In genomic region chr5:121262415-121262814, GRCm38 (mm10) we compare ENCODE assay signal across 16 mouse cellular contexts.
"Had no signal": no experiment of that assay in that cellular context is flagged by ENCODE, and none has a peak within 500 bp of the region (broad histone marks: within the 10 kb centered on the region; RNA-seq: fewer than 3 reads in every experiment).

No protein-coding gene starts in this region.

- H3K27ac ChIP-seq: lung, embryonic 15.5 days; macrophage; midbrain, embryonic 13.5 days; midbrain, embryonic 15.5 days; neural tube, embryonic 12.5 days; stomach, embryonic 15.5 days; stomach, postnatal 0 days had no signal

- H3K4me3 ChIP-seq: lung, embryonic 15.5 days; midbrain, embryonic 13.5 days; midbrain, embryonic 15.5 days; neural tube, embryonic 12.5 days; stomach, embryonic 15.5 days had no signal

- ATAC-seq: liver, postnatal 0 days; lung, postnatal 0 days; midbrain, embryonic 13.5 days; midbrain, embryonic 15.5 days had no signal

- H3K4me1 ChIP-seq: lung, embryonic 15.5 days; midbrain, embryonic 13.5 days; midbrain, embryonic 15.5 days; neural tube, embryonic 12.5 days; stomach, embryonic 15.5 days had no signal

- DNase-seq: liver, postnatal 0 days; lung, adult 2 months; lung, postnatal 14 days; lung, postnatal 36 days; right cerebral cortex, postnatal 14 days; thymus, adult 2 months; thymus, postnatal 25 days; thymus, postnatal 4 days had no signal

- H3K27me3 ChIP-seq: lung, embryonic 15.5 days; midbrain, embryonic 13.5 days; midbrain, embryonic 15.5 days; neural tube, embryonic 12.5 days; stomach, embryonic 15.5 days had no signal

- H3K9me3 ChIP-seq: lung, embryonic 15.5 days; midbrain, embryonic 13.5 days; midbrain, embryonic 15.5 days; neural tube, embryonic 12.5 days; stomach, embryonic 15.5 days had no signal
